Mouse (Mus musculus): ENCODE results near the gene Stk4. TPM values are rescaled to one million over a fixed set of nuclear protein-coding genes. Genes with fewer than 3 reads are reported as not detected.

Stk4 gene
- total RNA-seq, 4 experiments from 2014 or later = 31.7 to 37.5 (median 34.1) TPM

DNA sequence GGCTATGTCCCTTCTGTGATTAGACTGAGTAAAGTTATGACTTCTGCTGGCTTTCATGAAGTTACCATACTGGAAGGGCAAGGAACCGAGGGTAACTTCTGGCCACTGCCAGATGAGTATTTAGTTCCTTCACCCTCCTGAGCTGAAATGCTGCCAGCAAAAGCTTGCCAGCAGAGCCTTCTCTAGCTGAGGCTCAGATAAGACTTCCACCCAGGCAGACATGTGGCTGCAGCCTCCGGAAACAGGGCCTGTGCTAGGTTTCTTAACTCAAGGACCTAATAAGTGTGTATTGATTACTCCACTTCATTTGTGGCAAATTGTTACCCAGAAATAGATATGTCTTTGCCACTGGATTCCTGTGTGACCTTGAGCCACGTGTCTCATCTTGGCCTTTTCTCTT lies 103.3 kb downstream of the Stk4 start:
- DNase-seq (ENCODE audit: low spot score in 2 of 2) = no peak

DNA sequence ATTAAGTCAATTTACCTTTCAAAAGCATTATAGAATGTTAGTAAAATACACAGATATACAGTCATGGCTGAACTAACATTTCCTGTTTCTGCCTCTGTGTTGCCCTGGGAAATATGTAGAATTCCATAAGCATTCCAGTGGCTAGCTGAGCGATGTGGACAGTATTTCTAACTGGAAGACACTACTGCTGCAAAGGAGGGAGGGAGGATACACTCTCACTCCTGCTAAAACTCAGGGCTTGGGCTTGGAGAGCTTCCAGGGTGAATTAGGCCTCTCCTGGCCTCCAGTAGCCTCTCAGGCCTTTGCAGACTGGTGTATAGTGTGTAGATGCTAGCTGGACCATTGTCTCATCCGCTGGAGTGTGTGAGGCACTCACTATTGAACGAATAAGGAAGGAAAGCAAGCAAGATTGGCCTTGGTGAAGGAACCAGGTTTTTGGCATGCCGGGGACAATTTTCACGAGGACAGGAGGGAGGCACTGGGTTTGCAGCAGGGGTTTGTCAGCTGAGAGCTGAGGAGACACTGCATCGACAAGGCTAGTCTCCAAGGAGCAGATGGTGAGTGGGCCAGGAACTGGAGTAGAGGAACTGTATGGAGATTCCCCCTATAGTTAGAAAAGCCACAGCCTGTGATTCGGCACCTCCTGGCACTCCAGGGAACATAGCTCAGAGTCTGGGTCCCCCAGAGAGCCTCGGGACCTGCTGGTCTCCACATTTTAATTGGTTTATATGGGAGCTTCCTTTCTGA lies 104.7 kb downstream of the Stk4 start:
- DNase-seq (ENCODE audit: low spot score in 2 of 2) = peak in 1 of 2 experiments; percentile 91

DNA sequence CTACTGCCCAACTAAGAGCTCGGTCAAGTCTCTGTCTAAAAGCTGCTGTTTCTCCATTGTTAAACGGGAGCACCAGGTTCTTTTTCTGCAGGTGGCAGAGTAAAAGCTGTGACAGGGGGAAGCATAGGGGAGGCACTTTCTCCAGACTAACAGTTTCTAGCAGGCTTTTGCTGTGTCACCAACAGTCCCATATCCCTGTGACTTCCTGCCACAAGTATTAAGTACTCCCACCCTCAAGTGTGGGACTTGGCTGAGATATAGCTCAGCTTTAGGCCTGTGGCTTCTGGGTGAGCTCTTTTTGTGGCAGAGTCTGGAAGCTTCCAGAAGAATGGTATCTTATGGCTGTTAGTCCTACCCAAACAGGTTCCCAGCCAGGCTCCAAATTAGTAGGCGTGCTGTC lies 105.7 kb downstream of the Stk4 start:
- DNase-seq (ENCODE audit: low spot score in 2 of 2) = no peak

GRCm38 (mm10) chr2:164177831-164178230 lies 107.7 kb downstream of the Stk4 start:
- DNase-seq (ENCODE audit: low spot score in 2 of 2) = no peak

GRCm38 (mm10) chr2:164180124-164180523 lies 110.0 kb downstream of the Stk4 start:
- DNase-seq (ENCODE audit: low spot score in 2 of 2) = no peak

DNA sequence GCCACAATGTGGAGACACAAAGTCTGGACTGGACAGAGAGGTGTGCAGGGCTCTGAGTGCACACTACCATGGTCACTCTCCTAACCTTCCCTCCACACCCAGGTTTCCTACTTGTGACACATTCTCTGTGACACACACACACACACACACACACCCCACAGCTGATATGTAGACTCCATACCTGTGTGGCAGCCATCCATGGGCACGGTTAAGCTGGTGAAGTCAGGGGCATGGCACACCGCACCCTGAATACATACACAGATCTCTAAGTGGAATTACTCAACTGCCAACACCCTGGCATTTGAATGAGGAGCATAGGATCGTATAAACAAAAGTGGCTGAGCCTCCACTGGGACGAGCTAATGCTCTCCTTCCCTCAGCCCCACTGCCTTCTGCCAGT lies 110.6 kb downstream of the Stk4 start:
- no peak for DNase-seq (ENCODE audit: low spot score in 2 of 2)

GRCm38 (mm10) chr2:164182692-164183255 lies 112.7 kb downstream of the Stk4 start, which contains the start of gene Wfdc5:
Gene Wfdc5 (minus strand): TSS chr2:164182742.
- DNase-seq (ENCODE audit: low spot score in 2 of 2) = no peak

- no peak for DNase-seq (ENCODE audit: low spot score in 2 of 2)
Measured at GRCm38 (mm10) chr2:164183340-164183739, 113.2 kb downstream of the Stk4 start.

GRCm38 (mm10) chr2:164184145-164184719 lies 114.1 kb downstream of the Stk4 start:
- no peak for DNase-seq (ENCODE audit: low spot score in 2 of 2)

DNA sequence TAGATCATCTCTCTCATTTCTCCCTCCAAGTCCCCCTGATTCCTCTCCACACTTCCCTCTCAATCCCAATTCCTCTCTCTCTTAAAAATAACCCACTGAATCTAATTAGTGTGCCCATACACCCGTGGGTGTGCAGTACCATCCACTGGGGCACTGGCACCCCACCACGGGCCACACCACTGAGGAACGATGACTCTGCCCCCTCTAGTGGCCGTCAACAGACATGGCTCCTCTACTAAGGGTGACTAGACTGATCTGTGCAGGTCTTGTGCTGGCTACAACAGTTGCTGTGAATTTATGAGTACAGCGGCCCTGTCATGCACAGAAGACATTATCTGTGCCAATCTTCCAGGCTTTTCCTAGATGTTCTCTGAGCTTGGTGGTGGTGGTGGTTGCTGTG lies 118.6 kb downstream of the Stk4 start:
- DNase-seq (ENCODE audit: low spot score in 2 of 2) = no peak

- no peak for DNase-seq (ENCODE audit: low spot score in 2 of 2)
Measured at GRCm38 (mm10) chr2:164190576-164190975, 120.5 kb downstream of the Stk4 start, which contains the start of gene Wfdc12. Gene Wfdc12 (minus strand): TSS chr2:164190608.

DNA sequence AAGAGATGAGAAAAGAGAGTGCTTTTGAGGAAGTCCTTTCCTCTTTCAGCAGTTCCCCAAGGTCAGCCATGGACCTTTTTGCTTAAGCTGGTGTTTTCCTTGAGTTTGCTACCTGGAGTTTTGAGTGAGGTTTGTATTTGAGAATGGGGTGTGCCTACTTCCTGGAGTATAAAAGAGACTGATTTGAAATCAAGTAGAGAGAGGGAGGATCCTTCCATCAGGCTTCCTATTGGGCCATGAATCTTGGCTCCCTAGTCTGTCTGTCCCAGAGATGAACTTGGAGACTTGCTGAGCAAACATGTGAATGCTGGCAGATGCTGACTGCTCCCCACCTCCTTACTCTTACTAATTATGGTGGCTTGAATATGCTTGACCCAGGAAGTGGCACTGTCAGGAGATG lies 122.2 kb downstream of the Stk4 start:
- DNase-seq (ENCODE audit: low spot score in 2 of 2) = no peak

- no peak for DNase-seq (ENCODE audit: low spot score in 2 of 2)
Measured at GRCm38 (mm10) chr2:164194959-164195630, 125.0 kb downstream of the Stk4 start.

DNA sequence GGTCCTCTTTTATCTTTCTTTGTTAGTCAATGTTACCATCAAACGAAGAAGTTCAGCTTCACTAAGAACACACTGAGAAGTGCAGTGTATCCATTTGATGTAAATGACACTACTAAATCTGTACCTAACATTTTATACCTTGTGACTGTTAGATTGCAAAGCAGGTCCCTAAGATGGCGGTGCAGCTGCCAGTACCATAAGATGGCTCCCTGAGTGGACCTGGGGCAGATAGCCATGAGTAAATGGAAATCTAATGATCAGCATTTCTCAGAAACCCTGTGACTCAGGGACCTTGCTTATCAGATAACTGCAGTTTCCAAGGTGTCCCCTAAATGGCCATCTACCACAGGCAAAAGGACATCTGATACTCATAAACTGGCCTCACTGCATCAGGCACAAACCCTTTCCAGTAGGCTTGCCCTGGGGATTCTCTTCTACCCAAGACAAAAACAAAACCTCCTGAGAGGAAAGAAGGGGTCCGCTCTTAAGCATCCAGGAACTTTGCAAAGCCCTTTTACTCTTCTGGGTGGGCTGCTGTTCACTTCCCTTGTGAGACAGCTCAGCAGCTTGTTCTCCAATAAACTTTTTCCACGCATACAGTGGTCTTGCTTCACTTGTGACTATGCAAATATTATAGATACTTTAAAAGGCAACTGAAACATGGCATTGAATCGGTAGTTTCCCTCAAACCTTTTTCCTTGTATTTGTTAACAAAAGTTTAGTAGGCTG lies 126.0 kb downstream of the Stk4 start:
- DNase-seq (ENCODE audit: low spot score in 2 of 2) = no peak

DNA sequence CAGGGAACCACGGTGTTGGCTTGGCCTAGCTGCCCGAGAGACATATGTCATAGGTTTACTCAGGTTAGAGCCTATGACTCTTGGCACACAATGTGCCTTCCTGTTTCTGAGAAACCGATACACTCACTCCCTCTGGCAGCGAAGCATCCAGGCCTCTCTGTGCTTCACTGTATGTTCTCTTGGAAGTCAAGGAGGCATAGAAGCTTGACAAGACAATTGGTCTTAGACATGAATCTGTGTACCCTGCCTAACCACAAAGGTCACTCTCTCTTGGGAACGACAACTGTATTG lies 126.5 kb downstream of the Stk4 start:
- DNase-seq (ENCODE audit: low spot score in 2 of 2) = no peak

- no peak for DNase-seq (ENCODE audit: low spot score in 2 of 2)
Measured at GRCm38 (mm10) chr2:164199626-164200327, 129.7 kb downstream of the Stk4 start, which contains the start of gene Wfdc15a. Gene Wfdc15a (minus strand): TSS chr2:164200130.

Other genes starting within 250 kb of the Stk4 start
- gene Ccn5, start 249.5 kb upstream of the Stk4 start, total RNA-seq (2022) = under 1 TPM in 1 of 4 experiments, not detected in 3; 0.18 TPM
- under 1 TPM; 0.19 to 0.27 (median 0.25) TPM for gene Kcnk15, start 216.7 kb upstream of the Stk4 start, total RNA-seq (2022)
- 10 to 100 TPM; 64.3 to 72.1 (median 69.3) TPM for gene Rims4, start 151.6 kb upstream of the Stk4 start, total RNA-seq (2022)
- gene Ywhab, start 75.4 kb upstream of the Stk4 start, total RNA-seq (2022) = 100 to 1,000 TPM; 427 to 461 (median 444) TPM
- gene Pabpc1l, start 44.9 kb upstream of the Stk4 start, total RNA-seq (2022) = 1 to 10 TPM in 1 of 4 experiments, under 1 TPM in 3; 0.75 to 1.9 (median 0.95) TPM
- gene Tomm34, start 847 bp downstream of the Stk4 start, total RNA-seq (2022) = 10 to 100 TPM; 76.6 to 84.5 (median 81.5) TPM
- gene Kcns1, start 100.8 kb downstream of the Stk4 start, total RNA-seq (2022) = 10 to 100 TPM; 17.5 to 19.4 (median 18.5) TPM
- not detected for gene Wfdc5, start 112.4 kb downstream of the Stk4 start, total RNA-seq (2022)
- gene Wfdc12, start 120.3 kb downstream of the Stk4 start, total RNA-seq (2022) = not detected
- gene Wfdc15a, start 129.8 kb downstream of the Stk4 start, total RNA-seq (2022) = not detected
- not detected for gene Wfdc15b, start 151.3 kb downstream of the Stk4 start, total RNA-seq (2022)
- gene Svs2, start 168.1 kb downstream of the Stk4 start, total RNA-seq (2022) = not detected
- gene Svs3b, start 186.3 kb downstream of the Stk4 start, total RNA-seq (2022) = not detected
- not detected for gene Svs4, start 208.1 kb downstream of the Stk4 start, total RNA-seq (2022)
- gene Svs3a, start 218.9 kb downstream of the Stk4 start, total RNA-seq (2022) = not detected
- not detected for gene Svs6, start 246.4 kb downstream of the Stk4 start, total RNA-seq (2022)